Mouse (Mus musculus): ENCODE measurements around the gene Fyb. TPM values are rescaled to one million over a fixed set of nuclear protein-coding genes. Genes with fewer than 3 reads are reported as not detected.
A peak's percentile ranks its signal among the peaks of the same experiment; 100 is the strongest.

The Fyb gene
- total and polyA plus RNA-seq, 2 experiments from 2014 or later, result 2.2 to 3.6 TPM

DNA sequence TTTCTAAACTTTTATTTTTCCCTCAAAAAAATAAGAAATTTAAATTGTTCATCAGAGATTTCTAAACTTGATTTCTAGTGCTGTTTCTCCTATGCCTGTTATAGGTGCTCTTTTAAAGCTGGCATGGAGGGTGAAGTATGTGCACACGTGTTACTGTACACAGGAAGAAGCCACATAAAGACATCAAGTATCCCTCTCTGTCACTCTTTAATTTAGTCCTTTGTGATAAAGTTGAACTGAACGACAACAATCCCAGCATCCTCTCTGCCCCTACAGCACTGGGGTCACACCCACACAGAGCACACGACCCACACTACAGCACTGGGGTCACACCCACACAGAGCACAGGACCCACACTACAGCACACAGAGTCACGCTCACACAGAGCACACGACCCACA lies 88.0 kb downstream of the Fyb start:
- Histone ChIP-seq H3K9me3 (ENCODE audit: low read length) (no peaks in the 10 kb centered on the region), H3K36me3 (ENCODE audit: insufficient read depth, low read length) (no peaks in the 10 kb centered on the region), H3K4me2 (ENCODE audit: low read depth, low read length, poor library complexity, severe bottlenecking) (no peak overlapping the region), H3K9ac (replicated peaks; ENCODE audit: low read length, poor library complexity, severe bottlenecking) (no peak overlapping the region), H3K27ac (ENCODE audit: low read depth, low read length) (no peak overlapping the region), H3K4me3 (ENCODE audit: low read depth, low read length) (no peak overlapping the region), H3K4me1 (ENCODE audit: insufficient read depth, low read length) (no peaks in the 10 kb centered on the region), H3K27me3 (ENCODE audit: insufficient read depth, low read length) (no peaks in the 10 kb centered on the region)
- TF ChIP-seq CTCF (IDR thresholded peaks at IDR 0.05), result no peak
- DNase-seq (ENCODE audit: low spot score) (no peak), ATAC-seq (ENCODE audit: low FRiP score) (no peak)
- WGBS, result 72% methylated on average over 5 of the region's 5 CpGs

DNA sequence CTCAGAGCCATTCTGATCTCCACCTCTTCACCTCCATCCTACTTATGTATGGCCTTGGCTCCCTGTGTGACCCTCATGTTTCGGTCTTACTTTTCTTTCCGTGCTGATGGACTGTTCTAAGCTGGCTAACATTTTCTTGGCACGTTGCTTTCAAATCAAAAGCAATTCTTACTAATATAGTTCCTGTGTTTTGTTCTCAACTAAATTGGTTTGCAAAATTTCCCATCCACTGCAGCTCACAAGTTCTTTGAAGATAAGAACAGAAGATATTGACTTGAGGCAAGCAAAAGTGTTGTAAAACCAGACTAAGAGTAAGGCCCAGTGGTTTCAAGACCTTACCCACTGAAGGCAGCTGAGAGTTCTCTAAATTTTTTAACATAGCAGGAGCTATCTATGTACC lies 90.2 kb downstream of the Fyb start:
- DNase-seq (ENCODE audit: low spot score) (no peak), ATAC-seq (ENCODE audit: low FRiP score) (no peak)
- TF ChIP-seq CTCF (IDR thresholded peaks at IDR 0.05), result no peak
- Histone ChIP-seq H3K9ac (replicated peaks; ENCODE audit: low read length, poor library complexity, severe bottlenecking) (no peak overlapping the region), H3K27me3 (ENCODE audit: insufficient read depth, low read length) (no peaks in the 10 kb centered on the region), H3K4me2 (ENCODE audit: low read depth, low read length, poor library complexity, severe bottlenecking) (no peak overlapping the region), H3K27ac (ENCODE audit: low read depth, low read length) (no peak overlapping the region), H3K4me1 (ENCODE audit: insufficient read depth, low read length) (no peaks in the 10 kb centered on the region), H3K9me3 (ENCODE audit: low read length) (no peaks in the 10 kb centered on the region), H3K4me3 (ENCODE audit: low read depth, low read length) (no peak overlapping the region), H3K36me3 (ENCODE audit: insufficient read depth, low read length) (no peaks in the 10 kb centered on the region)
- 79% methylated on average over 3 of the region's 3 CpGs for WGBS

DNA sequence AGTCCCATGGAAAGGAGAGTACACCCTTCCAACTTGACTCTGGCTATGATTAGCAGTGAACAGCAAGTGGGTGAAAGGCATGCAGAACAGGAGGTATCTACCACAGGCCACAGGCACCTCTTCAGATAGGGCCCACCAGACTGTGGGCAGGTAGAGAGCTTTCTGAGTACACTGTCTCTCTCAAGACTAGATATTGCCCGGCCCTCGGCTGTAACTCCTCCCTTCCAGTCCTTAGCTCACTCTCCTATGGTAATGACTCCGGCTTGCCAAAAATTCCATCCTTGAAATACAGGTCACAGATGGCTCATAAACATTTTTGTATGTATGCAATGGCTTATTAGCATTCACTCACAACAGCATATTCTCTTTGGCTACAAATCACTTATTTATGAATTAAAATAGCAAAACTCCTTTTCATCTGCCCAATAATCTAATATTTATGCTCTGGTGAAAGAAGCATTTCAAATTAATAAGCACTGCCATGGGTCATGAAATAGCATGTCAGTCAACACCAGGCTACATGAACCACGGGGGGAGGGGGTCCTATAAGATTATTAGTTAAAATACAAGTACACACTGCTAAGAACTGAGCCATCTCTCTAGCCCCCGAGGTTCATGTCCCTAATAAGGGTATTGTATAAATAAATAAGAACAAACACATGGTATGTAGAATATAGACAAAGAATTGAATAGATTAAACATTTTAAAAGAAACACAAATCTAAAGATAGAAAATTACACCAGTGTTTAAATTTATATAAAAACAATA lies 93.9 kb downstream of the Fyb start:
- DNase-seq (ENCODE audit: low spot score) (no peak), ATAC-seq (ENCODE audit: low FRiP score) (no peak)
- Histone ChIP-seq H3K4me1 (ENCODE audit: insufficient read depth, low read length) (no peaks in the 10 kb centered on the region), H3K4me3 (ENCODE audit: low read depth, low read length) (no peak overlapping the region), H3K9me3 (ENCODE audit: low read length) (no peaks in the 10 kb centered on the region), H3K27ac (ENCODE audit: low read depth, low read length) (no peak overlapping the region), H3K36me3 (ENCODE audit: insufficient read depth, low read length) (no peaks in the 10 kb centered on the region), H3K9ac (replicated peaks; ENCODE audit: low read length, poor library complexity, severe bottlenecking) (no peak overlapping the region), H3K4me2 (ENCODE audit: low read depth, low read length, poor library complexity, severe bottlenecking) (no peak overlapping the region), H3K27me3 (ENCODE audit: insufficient read depth, low read length) (no peaks in the 10 kb centered on the region)
- no peak for TF ChIP-seq CTCF (IDR thresholded peaks at IDR 0.05)
- 58% methylated on average over 5 of the region's 5 CpGs for WGBS

DNA sequence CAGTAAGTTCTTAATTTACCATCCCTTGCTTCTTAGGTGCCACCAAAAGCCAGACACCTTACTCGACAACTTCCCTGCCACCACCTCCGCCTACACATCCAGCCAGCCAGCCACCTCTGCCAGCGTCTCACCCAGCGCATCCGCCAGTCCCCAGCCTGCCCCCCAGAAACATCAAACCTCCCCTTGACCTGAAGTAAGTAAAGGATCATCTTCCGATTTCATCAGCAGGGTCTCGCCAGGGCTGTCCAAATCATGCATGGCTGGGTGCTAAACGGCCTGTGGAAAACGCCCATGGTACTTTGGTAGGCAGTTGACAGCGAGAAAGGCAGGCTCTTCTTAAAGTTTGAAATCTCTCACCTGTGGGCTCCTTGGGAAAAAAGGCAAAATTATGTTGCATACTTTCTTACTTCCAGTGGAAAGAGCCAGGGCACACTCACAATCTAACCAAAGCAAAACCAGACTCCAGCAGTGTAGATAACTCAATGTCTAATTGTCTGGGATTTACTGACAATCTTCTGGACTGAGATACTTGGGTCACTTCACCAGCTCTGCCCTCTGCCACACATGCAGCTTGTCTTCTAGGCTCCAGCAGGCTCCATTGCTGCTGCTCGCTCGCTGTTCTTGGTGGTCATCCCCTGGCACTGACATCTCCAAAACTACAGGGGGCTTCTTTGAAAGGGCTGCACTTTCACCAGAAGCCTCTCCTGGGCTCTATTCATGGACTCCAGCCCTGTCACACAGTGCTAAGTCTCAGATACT lies 97.1 kb downstream of the Fyb start:
- DNase-seq (ENCODE audit: low spot score) (no peak), ATAC-seq (ENCODE audit: low FRiP score) (no peak)
- Histone ChIP-seq H3K4me1 (ENCODE audit: insufficient read depth, low read length) (no peaks in the 10 kb centered on the region; the same call in 1 of the 2 replicates), H3K4me3 (ENCODE audit: low read depth, low read length) (no peak overlapping the region), H3K4me2 (ENCODE audit: low read depth, low read length, poor library complexity, severe bottlenecking) (no peak overlapping the region), H3K27ac (ENCODE audit: low read depth, low read length) (no peak overlapping the region), H3K9ac (replicated peaks; ENCODE audit: low read length, poor library complexity, severe bottlenecking) (no peak overlapping the region), H3K36me3 (ENCODE audit: insufficient read depth, low read length) (no peaks in the 10 kb centered on the region), H3K9me3 (ENCODE audit: low read length) (no peaks in the 10 kb centered on the region), H3K27me3 (ENCODE audit: insufficient read depth, low read length) (no peaks in the 10 kb centered on the region)
- WGBS, result 90% methylated on average over 12 of the region's 12 CpGs
- no peak for TF ChIP-seq CTCF (IDR thresholded peaks at IDR 0.05)

DNA sequence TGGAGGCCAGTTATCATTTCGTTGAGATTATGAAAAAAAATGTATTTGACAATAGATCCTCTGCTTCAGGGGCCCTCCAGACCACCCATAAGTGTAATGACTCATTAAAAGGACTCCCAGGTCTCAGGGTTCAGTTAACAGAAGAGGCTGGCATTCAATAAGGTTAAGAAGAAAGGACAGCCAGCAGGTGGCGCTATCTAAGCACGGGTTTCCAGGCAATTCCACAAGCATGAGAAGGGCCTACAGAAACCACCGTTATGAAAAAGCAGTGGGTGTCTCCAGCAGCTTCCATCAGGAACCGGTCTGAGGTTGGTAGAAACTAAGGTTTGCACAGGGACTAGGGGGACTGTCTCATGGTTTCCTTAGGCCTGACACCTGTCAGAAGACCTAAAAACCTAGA lies 99.9 kb downstream of the Fyb start:
- 4% methylated on average over 5 of the region's 5 CpGs for WGBS
- no peak overlapping the region for H3K27ac ChIP-seq (ENCODE audit: low read depth, low read length)
- H3K9ac ChIP-seq (replicated peaks; ENCODE audit: low read length, poor library complexity, severe bottlenecking), result no peak overlapping the region
- no peaks in the 10 kb centered on the region for H3K9me3 ChIP-seq (ENCODE audit: low read length)
- ATAC-seq (ENCODE audit: low FRiP score) (no peak), DNase-seq (ENCODE audit: low spot score) (peak; percentile 83)
- no peak overlapping the region for H3K4me3 ChIP-seq (ENCODE audit: low read depth, low read length)
- peak; percentile 82 for TF ChIP-seq CTCF (IDR thresholded peaks at IDR 0.05)
- no peaks in the 10 kb centered on the region; the same call in none of the 2 replicates for H3K4me1 ChIP-seq (ENCODE audit: insufficient read depth, low read length)
- H3K36me3 ChIP-seq (ENCODE audit: insufficient read depth, low read length), result no peaks in the 10 kb centered on the region
- H3K4me2 ChIP-seq (ENCODE audit: low read depth, low read length, poor library complexity, severe bottlenecking), result no peak overlapping the region
- H3K27me3 ChIP-seq (ENCODE audit: insufficient read depth, low read length), result no peaks in the 10 kb centered on the region

Measured in midbrain, postnatal 0 days (tissue).